Mouse (Mus musculus) layer of hippocampus, adult 6 months (tissue): Measurements from ENCODE around the gene Mif4gd. TPM values are rescaled to one million over a fixed set of nuclear protein-coding genes. Genes with fewer than 3 reads are reported as not detected.

Experiments
- long read RNA-seq, 2 experiments: library from polyadenylated mRNA; unstranded; transcript quantifications; one replicate each; pipeline ENCODE4 v2.0.0; 2019 to 2020
- polyA plus RNA-seq: library from polyadenylated mRNA; unstranded; fragments of <200 nt; fragmentation: Nextera tagmentation; gene quantifications from 2 replicates; pipeline ENCODE4 v1.2.3, GENCODE M21; 2021

Gene Mif4gd
- polyA plus RNA-seq = 25.6 and 28.9 TPM in 2 replicates
- long read RNA-seq, experiment 1, transcript Mif4gd-201 (6 exons, 1,372 nt) = major isoform, 13 of 26 reads
- long read RNA-seq, experiment 1, partial matches to known transcripts = 0 of 26 reads
- long read RNA-seq, experiment 1, other reads (novel, unspliced or antisense) = 10 of 26 reads
- long read RNA-seq, experiment 2, transcript Mif4gd-208 (4 exons, 621 nt) = minor isoform, 5 of 65 reads
- long read RNA-seq, experiment 2, transcript Mif4gd-201 (6 exons, 1,372 nt) = major isoform, 27 of 65 reads
- long read RNA-seq, experiment 2, partial matches to known transcripts = 6 of 65 reads
- long read RNA-seq, experiment 2, other reads (novel, unspliced or antisense) = 21 of 65 reads

DNA sequence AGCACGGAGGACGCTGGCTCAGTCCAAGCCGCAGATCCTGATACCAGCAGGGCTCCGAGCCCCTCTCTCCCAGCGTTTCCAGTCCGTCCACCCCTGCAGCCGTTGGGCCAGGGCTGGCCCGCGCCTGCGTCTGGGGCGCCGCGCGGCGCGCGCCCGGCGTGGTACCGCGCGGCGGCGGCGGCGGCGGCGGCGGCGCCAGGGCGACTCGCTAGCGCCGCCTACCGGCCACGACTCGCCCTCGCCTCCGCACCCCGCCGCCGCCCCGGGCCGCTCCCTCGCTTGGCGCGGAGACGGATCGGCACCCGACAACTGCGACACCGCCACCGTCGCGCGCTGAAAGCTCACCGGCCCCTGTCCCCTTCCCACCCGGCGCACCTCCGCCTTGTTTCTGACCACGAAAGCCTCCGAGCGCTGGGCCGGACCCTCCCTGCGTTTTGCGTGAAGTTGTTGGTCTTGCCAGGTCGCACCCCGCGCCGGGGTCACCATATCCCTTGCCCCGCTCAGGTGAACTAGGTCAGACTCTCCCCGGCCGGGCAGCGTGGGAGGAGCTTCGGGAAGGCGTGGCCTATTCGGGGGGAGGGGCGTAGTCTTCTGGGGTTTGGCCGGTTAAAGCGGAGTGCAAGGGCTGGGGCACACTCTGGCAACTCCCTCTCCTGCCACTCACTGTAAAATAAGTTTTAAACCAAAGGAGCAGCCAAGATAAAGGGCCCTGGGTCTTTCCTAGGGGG is at the start of gene Mif4gd:
TSS of gene Mif4gd (minus strand) at position 560 of the 728 bp plus-strand sequence.

DNA sequence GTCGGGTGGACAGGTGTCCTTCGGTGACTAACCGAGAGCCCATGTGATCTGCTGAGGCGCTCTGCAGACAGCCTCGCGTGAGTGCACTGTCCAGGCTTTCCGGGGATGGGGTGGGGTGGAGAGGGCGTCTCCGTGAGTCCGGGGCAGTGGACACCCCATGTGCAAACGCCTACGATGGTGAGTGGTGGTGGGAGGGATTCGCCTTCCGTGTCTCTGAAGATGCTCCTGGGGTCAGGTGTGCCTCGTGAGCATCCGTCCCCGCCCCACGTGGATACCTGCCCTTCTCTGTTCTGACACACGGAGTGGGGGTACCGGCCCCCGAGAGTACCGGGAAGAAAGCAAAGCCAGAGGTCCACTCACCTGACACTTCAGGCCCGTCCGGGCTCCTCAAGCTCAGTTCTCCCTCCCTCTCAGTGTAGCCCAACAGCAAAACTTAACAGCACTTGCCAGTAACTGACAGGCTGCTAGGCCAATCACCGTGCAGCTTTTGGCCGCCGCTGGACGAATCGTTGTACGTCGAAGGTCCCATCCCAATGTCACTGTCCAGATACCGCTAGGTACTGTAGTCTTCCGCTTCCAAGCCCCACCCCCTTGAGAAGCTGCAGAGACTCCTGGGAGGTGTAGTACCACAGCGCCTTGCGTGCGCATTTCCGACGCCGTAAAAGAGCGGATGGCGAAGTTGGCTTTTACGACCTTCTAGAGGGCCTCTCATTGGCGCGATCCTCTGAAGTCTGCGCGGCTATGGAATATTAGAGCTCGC is 15.1 kb upstream of the Mif4gd start, which contains the start of gene Slc25a19:
TSS of gene Slc25a19 (minus strand) at position 591 of the 760 bp plus-strand sequence.

DNA sequence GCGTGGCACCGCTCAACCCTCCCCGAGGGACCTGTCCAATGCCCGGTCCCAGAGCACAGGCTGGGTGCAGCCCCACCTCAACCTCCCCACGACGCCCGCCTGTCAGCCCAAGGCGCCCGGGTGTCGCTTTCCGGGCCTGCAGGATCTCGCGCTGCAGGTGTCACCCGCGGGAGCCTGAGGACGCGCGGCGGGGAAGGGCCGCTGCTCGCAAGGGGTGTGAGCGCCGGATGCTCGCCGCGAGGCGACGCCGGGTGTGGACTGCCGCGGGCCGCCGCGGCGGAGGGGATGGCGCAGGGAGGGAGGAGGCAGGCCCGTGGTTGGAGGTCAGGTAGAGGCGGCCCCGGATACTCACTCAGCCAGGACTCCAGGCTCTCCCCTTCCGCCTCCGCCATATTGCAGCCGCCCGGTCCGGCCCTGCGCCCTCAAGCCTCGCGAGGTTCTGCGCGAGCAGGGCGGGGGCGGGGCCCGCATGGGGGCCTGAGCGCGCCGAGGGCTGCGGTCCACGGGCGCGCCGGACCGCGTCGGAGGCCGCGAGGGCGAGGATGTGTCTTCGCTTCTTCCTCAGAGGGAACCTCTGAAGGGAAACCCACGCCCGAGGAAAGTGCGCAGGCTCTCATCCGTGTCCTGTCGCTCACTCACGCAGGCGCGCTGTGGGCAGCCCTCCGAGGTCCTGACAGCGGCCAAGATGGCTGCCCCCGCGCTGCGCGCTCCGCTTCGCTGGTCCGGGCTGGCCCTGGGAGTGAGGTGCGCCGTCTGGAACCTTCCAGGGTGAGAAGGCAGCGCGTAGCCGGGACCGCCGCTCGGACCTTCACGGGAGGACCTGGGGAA is 9.1 kb downstream of the Mif4gd start, which contains the start of the genes Mrps7 and Gga3:
TSS of gene Mrps7 (plus strand) at position 450 of the 828 bp plus-strand sequence.
TSS of gene Gga3 (minus strand) at position 576 of the 828 bp plus-strand sequence.

DNA sequence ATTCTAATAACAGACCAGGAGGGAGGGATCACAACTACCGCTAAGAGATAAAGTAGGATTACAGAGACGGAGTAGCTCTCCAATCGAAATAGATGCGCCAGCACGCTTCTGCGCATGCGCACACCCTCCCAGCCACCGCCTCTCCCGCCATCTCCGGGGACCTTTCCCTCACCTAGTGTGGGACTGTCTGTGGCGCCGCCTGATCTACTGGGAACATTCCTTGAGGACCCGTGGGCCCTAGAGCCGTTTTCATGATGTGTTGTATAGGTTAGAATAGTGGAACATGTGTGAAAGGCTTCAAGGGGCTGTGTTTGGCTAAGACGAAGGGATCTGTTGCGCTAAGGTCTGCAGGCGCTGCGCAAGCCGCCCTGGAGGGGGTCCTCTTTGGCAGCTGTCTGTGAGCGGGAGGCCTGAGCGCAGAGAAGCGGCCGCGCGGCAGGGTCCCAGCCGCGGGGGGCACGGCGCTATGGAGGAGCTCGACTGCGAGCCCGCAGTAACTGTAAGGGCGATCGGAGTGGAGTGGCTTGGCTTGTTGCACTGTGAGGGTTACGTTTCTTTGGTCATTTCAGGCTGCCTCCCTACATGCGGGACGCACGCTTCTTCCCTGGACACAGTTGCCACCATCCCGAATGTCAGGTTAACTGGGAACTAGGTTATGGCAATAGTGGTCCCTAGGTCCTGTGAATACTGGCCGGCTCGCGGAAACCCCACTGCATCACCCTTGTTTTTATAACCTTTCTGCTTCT is 48.5 kb downstream of the Mif4gd start, which contains the start of gene Nup85:
TSS of gene Nup85 (plus strand) at position 371 of the 746 bp plus-strand sequence.

Other genes with a start within 250 kb of the Mif4gd start
- gene Hid1, start 245.2 kb downstream of the Mif4gd start, polyA plus RNA-seq = 61.2 and 65.4 TPM in 2 replicates
- gene Cdr2l, start 231.1 kb downstream of the Mif4gd start, polyA plus RNA-seq = 5.2 and 6.9 TPM in 2 replicates
- 225 and 242 TPM in 2 replicates for gene Mrpl58, start 209.2 kb downstream of the Mif4gd start, polyA plus RNA-seq
- gene Atp5h, start 193.0 kb downstream of the Mif4gd start, polyA plus RNA-seq = 1,701 and 1,807 TPM in 2 replicates
- gene Kctd2, start 192.8 kb downstream of the Mif4gd start, polyA plus RNA-seq = 8.3 and 8.7 TPM in 2 replicates
- not detected in 2 replicates for gene Trim80, start 172.4 kb downstream of the Mif4gd start, polyA plus RNA-seq
- gene Slc16a5, start 150.5 kb downstream of the Mif4gd start, polyA plus RNA-seq = 0.09 and 0.11 TPM in 2 replicates
- 8.2 and 8.9 TPM in 2 replicates for gene Armc7, start 137.3 kb downstream of the Mif4gd start, polyA plus RNA-seq
- gene Nt5c, start 121.1 kb downstream of the Mif4gd start, polyA plus RNA-seq = 133 and 141 TPM in 2 replicates
- gene Jpt1, start 98.6 kb downstream of the Mif4gd start, polyA plus RNA-seq = 276 and 280 TPM in 2 replicates
- 655 and 748 TPM in 2 replicates for gene Sumo2, start 76.7 kb downstream of the Mif4gd start, polyA plus RNA-seq
- 24.6 and 24.9 TPM in 2 replicates for gene Nup85, start 48.5 kb downstream of the Mif4gd start, polyA plus RNA-seq
- gene Mrps7, start 9.0 kb downstream of the Mif4gd start, polyA plus RNA-seq = 61.1 and 62.2 TPM in 2 replicates
- 5.8 and 6.3 TPM in 2 replicates for gene Gga3, start 8.9 kb downstream of the Mif4gd start, polyA plus RNA-seq
- gene Slc25a19, start 15.3 kb upstream of the Mif4gd start, polyA plus RNA-seq = 39.1 and 41.4 TPM in 2 replicates
- gene Grb2, start 95.6 kb upstream of the Mif4gd start, polyA plus RNA-seq = 18.7 and 19.3 TPM in 2 replicates
- gene Tmem94, start 152.5 kb upstream of the Mif4gd start, polyA plus RNA-seq = 23.9 and 25.3 TPM in 2 replicates
- 12.0 and 17.7 TPM in 2 replicates for gene Caskin2, start 200.7 kb upstream of the Mif4gd start, polyA plus RNA-seq
- 5.2 and 6.0 TPM in 2 replicates for gene Tsen54, start 201.8 kb upstream of the Mif4gd start, polyA plus RNA-seq
- 3.8 and 4.4 TPM in 2 replicates for gene Llgl2, start 211.1 kb upstream of the Mif4gd start, polyA plus RNA-seq
- gene Myo15b, start 245.4 kb upstream of the Mif4gd start, polyA plus RNA-seq = 0.23 and 0.24 TPM in 2 replicates